Mouse (Mus musculus): ENCODE results near the gene Gramd1a. TPM values are rescaled to one million over a fixed set of nuclear protein-coding genes. Genes with fewer than 3 reads are reported as not detected.
A peak's percentile ranks its signal among the peaks of the same experiment; 100 is the strongest.

Gene Gramd1a
- polyA plus RNA-seq, 1 experiment: 57.1 TPM

DNA sequence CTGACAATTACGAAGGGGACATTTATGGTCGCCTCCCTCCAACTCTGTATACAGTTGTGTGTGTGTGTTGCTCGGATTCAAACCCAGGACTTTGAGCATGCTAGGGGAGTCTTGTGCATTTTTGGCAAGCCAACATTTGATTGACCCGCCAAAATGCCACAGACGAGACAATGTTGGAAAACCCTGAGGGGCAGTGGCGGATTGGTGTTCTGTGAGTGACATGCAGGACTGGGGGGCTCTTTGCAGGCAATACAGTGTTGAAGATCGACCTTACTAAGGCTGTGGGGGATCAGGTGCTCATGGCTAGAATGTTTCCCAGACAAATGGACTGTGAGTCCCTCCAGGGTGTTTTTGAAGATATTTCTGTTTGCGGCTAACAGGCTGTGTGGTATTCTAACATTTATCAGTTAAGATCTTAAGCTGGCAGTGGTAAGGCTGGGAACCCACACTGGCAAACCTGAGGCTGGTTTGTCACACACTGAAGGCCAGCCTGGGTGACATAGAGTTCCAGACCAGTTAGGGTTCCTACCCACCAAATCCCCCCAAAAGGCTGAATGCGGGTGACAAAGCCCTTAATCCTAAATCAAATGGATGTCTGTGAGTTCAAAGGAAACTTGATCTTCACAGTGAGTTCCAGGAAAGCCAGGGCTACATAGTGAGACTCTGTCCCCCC, 58.7 kb downstream of the Gramd1a start:
- Histone ChIP-seq H3K27me3 (replicated peaks; ENCODE audit: control insufficient read depth, insufficient read depth, low read length) (no peaks in the 10 kb centered on the region), H3K4me3 (ENCODE audit: insufficient read depth, low read depth, low read length) (no peak overlapping the region), H3K4me1 (ENCODE audit: control insufficient read depth, insufficient read depth, low read length) (no peaks in the 10 kb centered on the region), H3K36me3 (ENCODE audit: control insufficient read depth, insufficient read depth, low read length) (no peaks in the 10 kb centered on the region; the same call in 1 of the 2 replicates), H3K27ac (ENCODE audit: insufficient read depth, low read depth, low read length) (no peak overlapping the region)
- TF ChIP-seq CTCF (conservative IDR thresholded peaks at IDR 0.05; ENCODE audit: insufficient read depth, insufficient read length, low read depth, low read length): no peak
- TF ChIP-seq POLR2A (IDR thresholded peaks at IDR 0.05; ENCODE audit: low read depth, low read length): no peak
- 78% methylated on average over 9 of the region's 9 CpGs for WGBS
- no peak for DNase-seq

DNA sequence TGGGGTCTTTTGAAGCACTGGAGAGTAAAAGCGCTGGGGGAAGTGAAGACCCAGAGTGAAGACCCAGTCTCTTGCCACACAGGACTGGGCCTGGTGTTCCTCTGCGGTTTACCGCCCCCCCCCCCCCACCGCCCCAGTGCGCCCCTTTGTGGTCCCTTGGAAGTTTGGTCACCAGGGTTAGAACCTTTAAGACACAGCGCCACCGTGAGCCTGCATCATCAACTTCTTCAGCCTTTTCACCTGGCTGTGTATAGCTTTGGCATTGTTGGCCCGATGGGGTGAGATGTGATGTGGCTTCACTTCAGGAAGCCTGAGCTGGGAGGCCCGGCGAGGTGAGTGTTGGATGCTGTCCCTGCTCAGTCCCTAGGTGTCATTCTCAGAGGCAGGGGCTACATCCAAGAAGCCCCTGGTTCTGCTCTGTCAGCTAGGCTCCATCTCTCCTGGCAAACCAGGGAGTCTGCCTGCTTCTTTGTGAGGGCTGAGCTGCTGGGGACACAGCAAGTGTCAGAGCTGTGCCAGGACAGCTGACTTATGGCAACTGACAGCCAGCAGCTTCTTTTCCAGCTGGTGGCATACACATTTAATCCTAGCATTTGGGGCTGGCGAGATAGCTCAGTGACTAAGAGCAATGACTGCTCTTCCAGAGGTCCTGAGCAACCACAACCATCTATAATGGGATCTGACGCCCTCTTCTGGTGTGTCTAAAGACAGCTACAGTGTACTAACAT, 60.8 kb downstream of the Gramd1a start:
- no peaks in the 10 kb centered on the region; the same call in 1 of the 2 replicates for H3K36me3 ChIP-seq (ENCODE audit: control insufficient read depth, insufficient read depth, low read length)
- no peaks in the 10 kb centered on the region for H3K4me1 ChIP-seq (ENCODE audit: control insufficient read depth, insufficient read depth, low read length)
- H3K27ac ChIP-seq (ENCODE audit: insufficient read depth, low read depth, low read length): no peak overlapping the region
- WGBS: 43% methylated on average over 12 of the region's 12 CpGs
- H3K4me3 ChIP-seq (ENCODE audit: insufficient read depth, low read depth, low read length): no peak overlapping the region
- DNase-seq: no peak
- TF ChIP-seq POLR2A (IDR thresholded peaks at IDR 0.05; ENCODE audit: low read depth, low read length) (no peak), CTCF (conservative IDR thresholded peaks at IDR 0.05; ENCODE audit: insufficient read depth, insufficient read length, low read depth, low read length) (peak; percentile 35; the same call in 1 of the 2 replicates)
- no peaks in the 10 kb centered on the region for H3K27me3 ChIP-seq (replicated peaks; ENCODE audit: control insufficient read depth, insufficient read depth, low read length)

DNA sequence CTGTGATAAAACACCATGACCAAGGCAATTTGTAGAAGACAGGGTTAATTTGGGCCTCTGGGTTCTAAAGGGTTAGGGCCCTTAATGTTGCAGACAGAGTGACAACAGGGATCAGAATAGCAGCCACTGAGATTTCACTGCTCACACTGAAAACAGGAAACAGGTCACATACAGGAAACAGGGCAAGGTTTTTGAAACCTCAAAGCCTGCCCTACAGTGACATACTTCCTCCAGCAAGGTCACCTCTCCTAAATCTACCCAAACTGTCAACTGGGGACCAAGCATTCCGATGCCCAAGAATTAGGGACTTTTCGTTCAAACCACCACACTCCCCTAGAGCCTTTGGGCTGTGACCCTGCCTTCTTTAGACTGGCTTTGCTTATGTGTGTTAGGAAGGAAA, 66.0 kb downstream of the Gramd1a start:
- no peak for DNase-seq
- Histone ChIP-seq H3K4me1 (ENCODE audit: control insufficient read depth, insufficient read depth, low read length) (no peaks in the 10 kb centered on the region), H3K27ac (ENCODE audit: insufficient read depth, low read depth, low read length) (no peak overlapping the region), H3K4me3 (ENCODE audit: insufficient read depth, low read depth, low read length) (no peak overlapping the region), H3K27me3 (replicated peaks; ENCODE audit: control insufficient read depth, insufficient read depth, low read length) (no peaks in the 10 kb centered on the region), H3K36me3 (ENCODE audit: control insufficient read depth, insufficient read depth, low read length) (no peaks in the 10 kb centered on the region)
- TF ChIP-seq POLR2A (IDR thresholded peaks at IDR 0.05; ENCODE audit: low read depth, low read length): no peak
- TF ChIP-seq CTCF (conservative IDR thresholded peaks at IDR 0.05; ENCODE audit: insufficient read depth, insufficient read length, low read depth, low read length): no peak
- 59% methylated on average over 2 of the region's 2 CpGs for WGBS

GRCm38 (mm10) chr7:31088206-31088605, 67.5 kb downstream of the Gramd1a start:
- no peak overlapping the region for H3K4me3 ChIP-seq (ENCODE audit: insufficient read depth, low read depth, low read length)
- H3K4me1 ChIP-seq (ENCODE audit: control insufficient read depth, insufficient read depth, low read length): no peaks in the 10 kb centered on the region
- no peak overlapping the region for H3K27ac ChIP-seq (ENCODE audit: insufficient read depth, low read depth, low read length)
- TF ChIP-seq CTCF (conservative IDR thresholded peaks at IDR 0.05; ENCODE audit: insufficient read depth, insufficient read length, low read depth, low read length) (no peak), POLR2A (IDR thresholded peaks at IDR 0.05; ENCODE audit: low read depth, low read length) (no peak)
- 71% methylated on average over 3 of the region's 3 CpGs for WGBS
- DNase-seq: no peak
- no peaks in the 10 kb centered on the region for H3K36me3 ChIP-seq (ENCODE audit: control insufficient read depth, insufficient read depth, low read length)
- no peaks in the 10 kb centered on the region for H3K27me3 ChIP-seq (replicated peaks; ENCODE audit: control insufficient read depth, insufficient read depth, low read length)

DNA sequence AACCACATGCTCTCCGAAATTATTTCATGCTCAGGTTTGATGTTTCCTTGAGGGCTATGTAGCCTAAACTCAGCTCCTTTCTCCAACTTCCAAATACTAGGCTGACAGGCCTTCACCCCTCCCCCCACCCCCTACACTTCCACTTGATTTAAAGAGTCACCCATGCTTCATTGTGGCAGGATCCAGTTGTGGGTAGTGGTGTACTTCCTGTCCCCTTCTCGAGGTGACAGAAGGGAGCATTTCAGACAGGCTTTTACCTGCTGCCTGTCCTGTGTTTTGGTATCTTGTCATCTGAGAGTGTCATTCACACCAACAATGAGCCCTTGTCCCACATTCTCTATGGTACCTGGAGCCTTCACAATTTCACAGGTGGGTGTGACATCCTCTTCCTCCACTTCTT, 68.4 kb downstream of the Gramd1a start:
- Histone ChIP-seq H3K4me3 (ENCODE audit: insufficient read depth, low read depth, low read length) (no peak overlapping the region), H3K4me1 (ENCODE audit: control insufficient read depth, insufficient read depth, low read length) (no peaks in the 10 kb centered on the region), H3K27ac (ENCODE audit: insufficient read depth, low read depth, low read length) (no peak overlapping the region), H3K27me3 (replicated peaks; ENCODE audit: control insufficient read depth, insufficient read depth, low read length) (no peaks in the 10 kb centered on the region), H3K36me3 (ENCODE audit: control insufficient read depth, insufficient read depth, low read length) (no peaks in the 10 kb centered on the region)
- TF ChIP-seq POLR2A (IDR thresholded peaks at IDR 0.05; ENCODE audit: low read depth, low read length) (no peak), CTCF (conservative IDR thresholded peaks at IDR 0.05; ENCODE audit: insufficient read depth, insufficient read length, low read depth, low read length) (no peak)
- DNase-seq: no peak
- WGBS: 45% methylated on average over 2 of the region's 2 CpGs

- no peak overlapping the region for H3K4me3 ChIP-seq (ENCODE audit: insufficient read depth, low read depth, low read length)
- 82% methylated on average over 9 of the region's 9 CpGs for WGBS
- TF ChIP-seq POLR2A (IDR thresholded peaks at IDR 0.05; ENCODE audit: low read depth, low read length): no peak
- TF ChIP-seq CTCF (conservative IDR thresholded peaks at IDR 0.05; ENCODE audit: insufficient read depth, insufficient read length, low read depth, low read length): no peak
- H3K36me3 ChIP-seq (ENCODE audit: control insufficient read depth, insufficient read depth, low read length): no peaks in the 10 kb centered on the region
- H3K4me1 ChIP-seq (ENCODE audit: control insufficient read depth, insufficient read depth, low read length): no peaks in the 10 kb centered on the region
- no peak overlapping the region for H3K27ac ChIP-seq (ENCODE audit: insufficient read depth, low read depth, low read length)
- DNase-seq: no peak
- no peaks in the 10 kb centered on the region for H3K27me3 ChIP-seq (replicated peaks; ENCODE audit: control insufficient read depth, insufficient read depth, low read length)
These were observed 69.4 kb downstream of the Gramd1a start for GRCm38 (mm10) chr7:31086175-31086755.

GRCm38 (mm10) chr7:31085171-31085570, 70.5 kb downstream of the Gramd1a start:
- TF ChIP-seq CTCF (conservative IDR thresholded peaks at IDR 0.05; ENCODE audit: insufficient read depth, insufficient read length, low read depth, low read length) (no peak), POLR2A (IDR thresholded peaks at IDR 0.05; ENCODE audit: low read depth, low read length) (no peak)
- DNase-seq: peak; percentile 49
- no peaks in the 10 kb centered on the region for H3K4me1 ChIP-seq (ENCODE audit: control insufficient read depth, insufficient read depth, low read length)
- H3K36me3 ChIP-seq (ENCODE audit: control insufficient read depth, insufficient read depth, low read length): no peaks in the 10 kb centered on the region
- 39% methylated on average over 3 of the region's 3 CpGs for WGBS
- no peak overlapping the region for H3K27ac ChIP-seq (ENCODE audit: insufficient read depth, low read depth, low read length)
- no peaks in the 10 kb centered on the region for H3K27me3 ChIP-seq (replicated peaks; ENCODE audit: control insufficient read depth, insufficient read depth, low read length)
- H3K4me3 ChIP-seq (ENCODE audit: insufficient read depth, low read depth, low read length): no peak overlapping the region
